Mouse (Mus musculus): ENCODE measurements at regions not wholly inside any gene's neighbourhood (a gene's known extent, or its start where the extent isn't known, plus 50 kb on each side); places are given as distances from the start of the nearest gene placed in this dataset.

- no peaks in the 10 kb centered on the region for H3K27me3 ChIP-seq (ENCODE audit: control insufficient read depth, insufficient read depth, low read length)
- no peak overlapping the region for H3K27ac ChIP-seq (replicated peaks; ENCODE audit: insufficient read depth, low read depth, low read length)
- 59% methylated on average over 4 of the region's 4 CpGs for WGBS
- H3K79me2 ChIP-seq (ENCODE audit: control insufficient read depth, insufficient read depth, low read length): no peaks in the 10 kb centered on the region
- no peak overlapping the region for H3K9ac ChIP-seq (ENCODE audit: low read depth, low read length)
- no peaks in the 10 kb centered on the region for H3K36me3 ChIP-seq (ENCODE audit: control insufficient read depth, insufficient read depth, low read length)
- TF ChIP-seq POLR2A (IDR thresholded peaks at IDR 0.05; ENCODE audit: extremely low read depth, insufficient read depth, low read length) (no peak), CTCF (IDR thresholded peaks at IDR 0.05; ENCODE audit: low read depth, low read length) (no peak)
- no peak for DNase-seq (ENCODE audit: extremely low read depth, low read depth, low spot score)
- H3K4me1 ChIP-seq (ENCODE audit: control insufficient read depth, insufficient read depth, low read length): no peaks in the 10 kb centered on the region
- no peak overlapping the region for H3K4me3 ChIP-seq (ENCODE audit: insufficient read depth, low read depth, low read length)
These were observed 1103.4 kb upstream of the Flrt2 start for GRCm38 (mm10) chr12:94588599-94588998.

- H3K4me3 ChIP-seq (ENCODE audit: insufficient read depth, low read depth, low read length): no peak overlapping the region
- DNase-seq (ENCODE audit: extremely low read depth, low read depth, low spot score): no peak
- H3K79me2 ChIP-seq (ENCODE audit: control insufficient read depth, insufficient read depth, low read length): no peaks in the 10 kb centered on the region
- no peaks in the 10 kb centered on the region for H3K27me3 ChIP-seq (ENCODE audit: control insufficient read depth, insufficient read depth, low read length)
- WGBS: 89% methylated on average over 4 of the region's 4 CpGs
- no peak overlapping the region for H3K9ac ChIP-seq (ENCODE audit: low read depth, low read length)
- TF ChIP-seq POLR2A (IDR thresholded peaks at IDR 0.05; ENCODE audit: extremely low read depth, insufficient read depth, low read length) (no peak), CTCF (IDR thresholded peaks at IDR 0.05; ENCODE audit: low read depth, low read length) (no peak)
- H3K4me1 ChIP-seq (ENCODE audit: control insufficient read depth, insufficient read depth, low read length): no peaks in the 10 kb centered on the region
- H3K36me3 ChIP-seq (ENCODE audit: control insufficient read depth, insufficient read depth, low read length): no peaks in the 10 kb centered on the region
- no peak overlapping the region for H3K27ac ChIP-seq (replicated peaks; ENCODE audit: insufficient read depth, low read depth, low read length)
These were observed 1103.0 kb upstream of the Flrt2 start for GRCm38 (mm10) chr12:94589033-94589432.

- Histone ChIP-seq H3K9ac (ENCODE audit: low read depth, low read length) (no peak overlapping the region), H3K36me3 (ENCODE audit: control insufficient read depth, insufficient read depth, low read length) (no peaks in the 10 kb centered on the region), H3K27ac (replicated peaks; ENCODE audit: insufficient read depth, low read depth, low read length) (no peak overlapping the region), H3K4me1 (ENCODE audit: control insufficient read depth, insufficient read depth, low read length) (no peaks in the 10 kb centered on the region), H3K27me3 (ENCODE audit: control insufficient read depth, insufficient read depth, low read length) (no peaks in the 10 kb centered on the region), H3K79me2 (ENCODE audit: control insufficient read depth, insufficient read depth, low read length) (no peaks in the 10 kb centered on the region), H3K4me3 (ENCODE audit: insufficient read depth, low read depth, low read length) (no peak overlapping the region)
- no peak for DNase-seq (ENCODE audit: extremely low read depth, low read depth, low spot score)
- TF ChIP-seq POLR2A (IDR thresholded peaks at IDR 0.05; ENCODE audit: extremely low read depth, insufficient read depth, low read length) (no peak), CTCF (IDR thresholded peaks at IDR 0.05; ENCODE audit: low read depth, low read length) (no peak)
- WGBS: 86% methylated on average over 1 of the region's 1 CpGs
These were observed 1086.5 kb upstream of the Flrt2 start for GRCm38 (mm10) chr12:94605566-94605965.

- 65% methylated on average over 1 of the region's 1 CpGs for WGBS
- Histone ChIP-seq H3K79me2 (ENCODE audit: control insufficient read depth, insufficient read depth, low read length) (no peaks in the 10 kb centered on the region), H3K36me3 (ENCODE audit: control insufficient read depth, insufficient read depth, low read length) (no peaks in the 10 kb centered on the region), H3K27ac (replicated peaks; ENCODE audit: insufficient read depth, low read depth, low read length) (no peak overlapping the region), H3K4me1 (ENCODE audit: control insufficient read depth, insufficient read depth, low read length) (no peaks in the 10 kb centered on the region), H3K4me3 (ENCODE audit: insufficient read depth, low read depth, low read length) (no peak overlapping the region), H3K27me3 (ENCODE audit: control insufficient read depth, insufficient read depth, low read length) (no peaks in the 10 kb centered on the region), H3K9ac (ENCODE audit: low read depth, low read length) (no peak overlapping the region)
- no peak for TF ChIP-seq CTCF (IDR thresholded peaks at IDR 0.05; ENCODE audit: low read depth, low read length)
- no peak for TF ChIP-seq POLR2A (IDR thresholded peaks at IDR 0.05; ENCODE audit: extremely low read depth, insufficient read depth, low read length)
- DNase-seq (ENCODE audit: extremely low read depth, low read depth, low spot score): no peak
These were observed 1055.5 kb upstream of the Flrt2 start for GRCm38 (mm10) chr12:94636555-94636954.

- Histone ChIP-seq H3K4me3 (ENCODE audit: insufficient read depth, low read depth, low read length) (no peak overlapping the region), H3K4me1 (ENCODE audit: control insufficient read depth, insufficient read depth, low read length) (no peaks in the 10 kb centered on the region), H3K9ac (ENCODE audit: low read depth, low read length) (no peak overlapping the region), H3K36me3 (ENCODE audit: control insufficient read depth, insufficient read depth, low read length) (no peaks in the 10 kb centered on the region), H3K79me2 (ENCODE audit: control insufficient read depth, insufficient read depth, low read length) (no peaks in the 10 kb centered on the region), H3K27ac (replicated peaks; ENCODE audit: insufficient read depth, low read depth, low read length) (no peak overlapping the region), H3K27me3 (ENCODE audit: control insufficient read depth, insufficient read depth, low read length) (no peaks in the 10 kb centered on the region)
- no peak for DNase-seq (ENCODE audit: extremely low read depth, low read depth, low spot score)
- TF ChIP-seq POLR2A (IDR thresholded peaks at IDR 0.05; ENCODE audit: extremely low read depth, insufficient read depth, low read length) (no peak), CTCF (IDR thresholded peaks at IDR 0.05; ENCODE audit: low read depth, low read length) (no peak)
- 74% methylated on average over 4 of the region's 4 CpGs for WGBS
These were observed 1051.9 kb upstream of the Flrt2 start for GRCm38 (mm10) chr12:94640153-94640552.

GRCm38 (mm10) chr12:94645302-94645701, 1046.7 kb upstream of the Flrt2 start:
- WGBS: 56% methylated on average over 2 of the region's 2 CpGs

More at GRCm38 (mm10) chr12:94645302-94645701, 1046.7 kb upstream of the Flrt2 start:
- H3K27ac ChIP-seq (replicated peaks; ENCODE audit: insufficient read depth, low read depth, low read length): no peak overlapping the region
- H3K4me1 ChIP-seq (ENCODE audit: control insufficient read depth, insufficient read depth, low read length): no peaks in the 10 kb centered on the region
- H3K36me3 ChIP-seq (ENCODE audit: control insufficient read depth, insufficient read depth, low read length): no peaks in the 10 kb centered on the region
- no peak overlapping the region for H3K9ac ChIP-seq (ENCODE audit: low read depth, low read length)
- DNase-seq (ENCODE audit: extremely low read depth, low read depth, low spot score): no peak
- H3K4me3 ChIP-seq (ENCODE audit: insufficient read depth, low read depth, low read length): no peak overlapping the region
- TF ChIP-seq POLR2A (IDR thresholded peaks at IDR 0.05; ENCODE audit: extremely low read depth, insufficient read depth, low read length) (no peak), CTCF (IDR thresholded peaks at IDR 0.05; ENCODE audit: low read depth, low read length) (no peak)
- no peaks in the 10 kb centered on the region for H3K79me2 ChIP-seq (ENCODE audit: control insufficient read depth, insufficient read depth, low read length)
- H3K27me3 ChIP-seq (ENCODE audit: control insufficient read depth, insufficient read depth, low read length): no peaks in the 10 kb centered on the region
